Mouse (Mus musculus): ENCODE measurements around the gene Nkx2-9. TPM values are rescaled to one million over a fixed set of nuclear protein-coding genes. Genes with fewer than 3 reads are reported as not detected.
A peak's percentile ranks its signal among the peaks of the same experiment; 100 is the strongest.

The Nkx2-9 gene
- total RNA-seq (2021), result under 1 TPM in 1 of 2 experiments, not detected in 1; 0.34 TPM

DNA sequence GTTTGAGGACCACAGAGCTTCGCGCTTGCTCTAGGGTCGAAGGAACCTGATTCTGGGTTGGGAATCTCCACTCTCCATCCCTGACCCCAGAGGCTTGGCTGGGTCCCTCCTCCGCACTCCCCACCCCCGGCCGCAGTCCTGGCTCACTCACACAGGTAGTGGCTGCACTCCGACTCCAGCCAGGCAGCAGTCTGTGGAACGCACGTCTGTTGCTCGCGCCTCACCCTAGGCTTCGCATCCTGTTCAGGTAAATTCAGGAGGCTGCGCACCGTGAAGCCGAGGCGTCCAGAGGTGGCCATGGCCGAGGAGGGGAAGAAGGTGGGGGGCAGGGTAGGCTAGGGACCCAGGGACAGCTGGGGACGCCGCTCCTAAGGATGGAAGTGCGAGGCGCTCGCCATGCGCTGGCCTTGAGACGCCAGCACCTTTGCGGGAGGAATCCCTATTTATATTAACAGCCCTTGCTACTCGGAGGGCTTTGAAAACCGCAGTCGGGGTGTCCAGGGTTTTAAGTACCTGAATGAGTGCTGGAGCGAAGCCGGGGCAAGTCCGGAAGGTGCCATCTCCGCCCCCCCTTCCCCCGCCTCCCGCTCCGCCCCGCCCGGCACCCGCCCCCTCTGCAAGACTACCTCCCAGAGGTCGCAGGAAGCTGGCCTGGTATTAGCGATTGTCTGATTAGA, at the start of gene Nkx2-9:
Nkx2-9 (minus strand) TSS at position 524 of the 677 bp plus-strand sequence.
- DNase-seq, result no peak
- intact Hi-C loops (cut with DNase I), result no loop called here

DNA sequence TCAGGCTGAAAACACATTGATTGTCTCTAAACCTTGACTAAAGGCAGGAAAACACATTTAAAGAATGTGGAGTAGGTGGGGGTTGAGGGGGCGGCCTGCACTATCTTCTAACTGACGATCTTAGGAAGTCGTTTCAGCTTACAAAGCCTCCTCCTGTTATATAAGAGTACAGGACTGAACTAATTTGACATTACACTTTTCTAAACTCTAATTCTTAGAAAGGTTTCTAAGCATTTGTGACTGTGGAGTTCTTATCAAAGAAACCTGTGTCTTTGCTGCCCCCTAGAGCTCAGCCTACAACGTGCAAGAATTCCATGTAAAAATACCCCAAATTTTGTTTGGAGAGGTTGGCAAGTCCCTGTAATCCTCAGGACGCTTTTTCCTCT, 24.1 kb upstream of the Nkx2-9 start:
- DNase-seq, result peak; percentile 36 to 57
- intact Hi-C loops (cut with DNase I), result loop anchor here (2.0 kb wide), 2 partner anchors 48 to 578 kb away; no protein-coding TSS in a partner anchor

DNA sequence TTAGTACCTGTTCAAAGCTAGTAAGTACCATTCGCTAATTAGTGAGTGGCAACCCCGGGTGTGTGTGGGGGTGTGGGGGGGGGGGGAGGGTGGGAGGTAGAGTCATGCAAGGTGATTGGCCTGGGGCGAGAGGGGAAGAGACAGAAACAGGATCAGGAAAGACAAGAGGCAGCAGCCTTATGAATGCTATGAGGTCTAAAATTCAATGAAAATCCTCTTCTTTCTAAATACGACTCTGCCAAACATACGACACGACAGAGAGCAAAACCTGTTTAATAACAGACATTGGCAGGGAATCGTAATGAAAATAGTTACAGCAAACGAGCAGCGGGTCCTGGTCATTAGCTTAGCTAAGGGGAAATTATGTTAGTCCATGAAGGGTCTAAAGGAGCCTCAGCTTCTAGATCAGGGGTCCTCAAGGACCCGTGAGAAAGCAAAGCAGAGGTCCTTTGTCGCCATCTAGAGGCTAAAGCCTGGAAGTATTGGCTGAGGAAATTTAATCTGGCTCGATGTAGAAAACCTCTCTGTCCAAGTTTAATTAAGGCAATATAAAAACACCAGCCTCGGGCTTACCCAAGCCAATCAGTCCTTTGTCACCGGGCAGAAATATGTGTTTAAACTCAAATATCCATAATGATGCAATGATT, 23.6 kb upstream of the Nkx2-9 start:
- intact Hi-C loops (cut with DNase I), result loop anchor here (2.0 kb wide), 2 partner anchors 48 to 578 kb away; no protein-coding TSS in a partner anchor
- peak; percentile 39 to 55 for DNase-seq

DNA sequence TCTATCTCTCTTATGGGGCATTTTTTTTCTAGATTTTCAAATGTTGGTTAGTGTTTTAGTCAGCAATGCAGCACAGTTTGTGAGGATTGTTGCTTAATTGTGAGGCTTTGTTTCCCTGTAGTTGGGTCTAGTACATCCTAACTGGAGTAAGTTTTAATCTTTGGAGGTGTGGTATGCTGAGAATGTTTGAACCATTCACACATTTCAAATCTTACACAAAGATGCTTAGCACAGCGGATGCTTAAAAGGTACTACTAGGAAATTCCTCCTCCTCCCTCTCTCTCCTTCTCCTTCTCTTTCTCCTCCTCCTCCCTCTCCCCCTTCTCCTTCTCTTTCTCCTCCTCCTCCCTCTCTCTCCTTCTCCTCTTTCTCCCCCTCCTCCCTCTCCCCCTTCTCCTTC, 3.0 kb upstream of the Nkx2-9 start:
- no peak for DNase-seq
- intact Hi-C loops (cut with DNase I), result no loop called here

DNA sequence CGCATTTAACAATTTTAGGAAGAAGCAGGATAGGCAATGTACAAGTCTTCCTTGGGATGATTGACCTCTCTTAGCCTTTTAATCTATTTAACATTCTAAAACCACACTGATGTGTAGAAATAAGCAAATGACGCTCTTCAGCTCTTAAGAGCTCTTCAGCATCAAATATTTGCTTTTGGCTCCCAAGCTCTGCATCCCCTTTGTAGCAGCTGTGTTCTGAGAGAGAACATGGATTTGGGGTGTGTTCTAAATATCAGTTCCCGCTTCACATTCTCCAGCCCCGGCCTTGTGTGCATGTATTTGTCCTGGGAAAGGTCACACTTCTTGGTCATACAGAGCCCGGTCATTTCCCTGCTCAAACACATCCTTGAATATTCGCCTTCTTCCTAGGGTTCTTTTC, 2.3 kb upstream of the Nkx2-9 start:
- DNase-seq, result no peak
- intact Hi-C loops (cut with DNase I), result no loop called here

DNA sequence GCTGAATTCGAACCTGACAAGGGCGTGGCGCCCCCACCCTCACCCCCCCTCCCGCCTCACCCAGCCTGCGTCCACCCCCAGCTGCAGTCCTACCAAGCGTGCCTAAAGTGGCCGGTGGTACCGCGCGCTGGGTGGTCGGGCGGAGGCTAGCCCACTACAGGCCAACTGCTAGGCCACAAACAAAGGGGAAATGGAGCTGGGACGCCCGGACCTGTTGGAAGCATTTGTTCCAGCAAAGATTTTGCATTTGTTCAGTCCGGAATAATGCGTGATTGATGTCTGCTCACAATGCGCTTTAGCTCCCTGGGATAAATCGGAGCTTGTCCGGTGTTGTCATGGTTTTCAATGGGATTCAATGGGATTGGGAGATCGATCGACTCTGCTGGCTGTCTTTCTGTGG, 1.4 kb upstream of the Nkx2-9 start:
- no peak for DNase-seq
- intact Hi-C loops (cut with DNase I), result no loop called here

DNA sequence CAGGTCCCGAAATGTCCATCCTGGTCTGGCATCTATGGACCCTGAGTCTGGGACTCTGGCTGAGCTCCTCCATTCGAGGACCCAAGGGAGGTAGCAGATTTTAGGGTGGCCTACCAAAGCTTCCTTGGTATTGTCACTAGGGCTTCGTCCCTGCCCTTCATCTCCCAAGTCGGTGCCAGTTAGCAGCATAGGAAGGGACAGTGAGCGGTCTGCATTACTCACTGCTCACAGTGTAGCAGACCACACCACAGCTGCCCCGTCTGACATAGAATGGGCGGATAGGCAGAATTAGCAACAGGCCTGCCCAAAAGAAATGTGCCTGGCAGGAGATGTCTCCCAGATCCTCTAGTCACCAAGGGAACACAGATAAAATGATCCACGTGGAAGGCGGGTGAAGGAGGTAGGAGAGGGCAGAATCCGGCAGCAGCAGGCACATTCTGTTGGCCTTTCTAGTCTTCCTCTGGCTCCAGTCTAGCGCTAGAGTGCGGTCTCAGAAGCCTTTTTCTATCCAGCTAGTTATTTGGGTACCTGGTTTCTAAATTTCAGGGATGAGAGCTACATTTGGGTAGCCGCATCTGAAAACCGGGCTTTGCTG, 929 bp upstream of the Nkx2-9 start:
- DNase-seq, result no peak
- intact Hi-C loops (cut with DNase I), result no loop called here

DNA sequence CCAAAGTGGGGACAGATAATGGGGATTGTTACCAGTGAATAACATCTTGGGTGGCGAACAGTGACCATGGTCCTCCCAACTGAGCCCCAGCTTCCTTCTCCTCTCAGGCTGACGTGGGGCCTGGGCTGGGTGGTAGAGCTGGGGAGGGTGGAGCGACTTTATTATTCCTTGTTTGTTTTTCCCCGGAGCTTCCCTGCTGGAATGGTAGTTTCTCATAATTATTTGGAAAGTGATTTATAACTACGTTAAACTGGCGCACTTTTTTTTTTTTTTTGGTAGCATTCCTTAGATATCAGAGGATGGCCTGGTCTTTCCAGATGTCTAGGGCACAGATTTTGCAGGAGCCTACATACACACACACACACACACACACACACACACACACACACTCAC, 350 bp upstream of the Nkx2-9 start:
- no peak for DNase-seq
- intact Hi-C loops (cut with DNase I), result no loop called here

DNA sequence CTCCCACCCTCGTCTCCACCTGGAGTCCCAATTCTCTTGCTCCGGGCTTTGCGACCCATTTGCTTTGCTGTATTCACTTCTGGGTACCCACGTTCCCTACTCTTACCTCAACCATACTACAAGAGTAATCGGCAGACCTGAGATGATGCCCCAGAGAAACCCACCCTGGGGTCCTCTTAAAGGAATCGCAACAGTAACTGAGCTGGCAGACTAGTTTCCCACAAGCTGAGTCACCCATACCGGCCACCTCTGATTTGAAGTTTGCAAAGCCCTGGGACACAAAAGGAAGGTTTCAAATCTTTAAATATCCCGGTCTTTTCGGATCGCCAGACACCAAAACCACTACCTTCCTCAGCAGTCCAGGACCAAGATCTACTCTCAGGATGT, 742 bp downstream of the Nkx2-9 start:
- intact Hi-C loops (cut with DNase I), result no loop called here
- DNase-seq, result no peak

DNA sequence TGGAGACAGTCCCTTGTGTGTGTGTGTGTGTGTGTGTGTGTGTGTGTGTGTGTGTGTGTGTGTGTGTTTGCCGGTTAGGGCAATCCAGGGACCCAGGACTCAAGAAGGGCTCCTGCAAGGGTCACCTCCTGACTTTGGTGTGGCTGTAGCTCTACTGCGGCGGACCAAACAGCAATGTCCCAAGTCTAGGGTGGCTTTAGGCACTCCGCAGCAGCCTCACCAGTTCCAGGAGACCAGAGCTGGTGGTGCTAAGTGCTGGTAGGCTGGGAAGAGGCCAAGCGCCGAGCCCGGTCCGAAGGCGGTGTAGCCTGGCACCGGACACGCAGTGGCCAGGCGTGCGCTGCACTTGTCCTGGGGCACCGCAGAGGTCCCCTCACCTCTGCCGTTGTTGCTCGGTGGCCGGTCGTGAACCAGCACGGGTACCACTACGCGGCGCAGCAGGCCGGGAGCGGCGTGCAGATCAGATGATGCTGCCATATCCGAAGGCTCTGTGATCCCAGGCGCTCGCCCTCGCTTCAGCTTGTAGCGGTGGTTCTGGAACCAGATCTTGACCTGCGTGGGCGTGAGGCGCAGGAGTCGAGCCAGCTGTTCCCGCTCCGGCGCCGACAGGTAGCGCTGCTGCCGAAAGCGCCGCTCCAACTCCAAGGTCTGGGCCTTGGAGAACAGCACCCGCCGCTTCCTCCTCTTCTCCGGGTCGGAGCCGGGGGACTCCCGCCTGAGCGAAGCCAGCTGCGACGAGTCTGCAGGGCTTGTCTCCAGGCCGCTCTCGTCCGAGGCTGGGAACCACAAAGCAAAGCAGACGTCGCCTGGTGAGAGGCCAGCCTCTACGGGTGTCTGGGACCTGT, 1.4 kb downstream of the Nkx2-9 start:
- intact Hi-C loops (cut with DNase I), result no loop called here
- peak; percentile 2 to 12 for DNase-seq

DNA sequence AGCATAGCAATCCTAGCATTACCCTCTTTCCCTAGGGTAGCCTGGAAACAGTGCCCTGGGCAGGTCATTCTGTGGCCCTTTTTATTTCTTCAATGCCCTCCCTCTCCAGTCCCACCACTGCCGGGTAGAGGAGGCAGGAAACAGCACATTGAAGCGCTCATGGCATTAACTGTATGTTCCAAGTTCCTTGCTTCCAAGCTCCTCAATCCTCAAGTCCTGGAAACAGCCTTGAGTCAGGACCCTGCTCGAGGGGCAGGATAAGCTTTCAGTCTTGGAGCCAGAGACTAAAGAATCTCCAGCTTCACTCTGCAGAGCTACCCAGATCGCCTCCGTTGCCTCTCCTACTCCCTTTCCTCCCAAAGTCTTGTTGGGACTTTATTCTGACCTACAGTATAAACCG, 2.2 kb downstream of the Nkx2-9 start:
- intact Hi-C loops (cut with DNase I), result no loop called here
- no peak for DNase-seq

DNA sequence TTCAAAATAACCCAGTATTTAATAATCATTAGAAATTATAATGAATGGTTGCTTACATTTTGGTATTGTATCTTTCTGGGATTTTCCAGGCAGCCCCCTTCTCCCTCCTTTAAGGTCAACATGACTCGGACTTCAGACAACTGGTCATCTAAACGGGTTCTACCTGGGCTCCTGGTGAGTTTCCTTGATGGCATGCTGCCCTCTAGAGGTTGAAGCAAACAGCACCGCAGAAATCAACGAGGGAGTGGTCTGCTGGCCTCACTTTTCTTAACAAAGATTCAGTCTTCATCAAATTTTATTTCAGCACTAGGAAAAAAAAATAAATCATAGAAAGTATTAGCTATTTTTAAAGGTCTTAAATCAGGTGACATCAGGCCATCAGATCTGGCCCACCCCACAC, 21.4 kb downstream of the Nkx2-9 start:
- intact Hi-C loops (cut with DNase I), result loop anchor here (5.0 kb wide), 2 partner anchors 534 to 704 kb away; no protein-coding TSS in a partner anchor
- DNase-seq, result peak; percentile 8 to 30

DNA sequence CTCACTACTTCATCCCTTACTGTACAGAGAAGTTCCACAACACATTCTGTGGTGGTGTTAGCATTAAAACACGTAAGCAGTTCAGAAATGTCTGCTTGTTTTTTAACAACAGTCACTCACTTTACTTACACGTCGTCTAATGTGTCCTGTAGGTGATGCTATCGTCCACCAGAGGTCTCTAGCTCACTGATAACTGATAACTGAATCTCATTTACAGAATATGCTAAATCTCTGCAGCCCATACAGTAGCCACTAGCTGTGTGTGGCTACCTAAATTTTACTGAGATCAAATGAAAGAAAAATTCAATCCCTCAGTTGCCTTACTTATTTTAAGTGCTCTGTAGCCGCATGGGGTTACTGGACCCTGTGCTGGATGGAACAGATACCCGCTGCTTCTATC, 25.3 kb downstream of the Nkx2-9 start:
- peak in 1 of 2 experiments; percentile 5 for DNase-seq
- intact Hi-C loops (cut with DNase I), result loop anchor here (2.0 to 5.0 kb wide), 3 partner anchors 49 to 594 kb away; no protein-coding TSS in a partner anchor

Other genes starting within 250 kb of the Nkx2-9 start
- not detected for gene Nkx2-1, start 76.4 kb downstream of the Nkx2-9 start, total RNA-seq (2021)
- gene Pax9, start 78.5 kb upstream of the Nkx2-9 start, total RNA-seq (2021), result under 1 TPM; 0.12 to 0.24 TPM